Mouse (Mus musculus): ENCODE results near the gene Slc9a8. TPM values are rescaled to one million over a fixed set of nuclear protein-coding genes. Genes with fewer than 3 reads are reported as not detected.

Gene Slc9a8
- polyA plus RNA-seq, 1 experiment from 2014 or later = 18.7 TPM

- Histone ChIP-seq H3K4me3 (no peak overlapping the region), H3K4me1 (peaks cover 10% of the 10 kb centered on the region), H3K9me3 (no peaks in the 10 kb centered on the region; the same call in 1 of the 2 replicates), H3K4me2 (no peak overlapping the region), H3K27ac (replicated peaks) (no peak overlapping the region), H3K27me3 (replicated peaks) (no peaks in the 10 kb centered on the region), H3K36me3 (no peaks in the 10 kb centered on the region), H3K9ac (no peak overlapping the region)
- no peak for ATAC-seq (ENCODE audit: extremely low read depth, insufficient number of reproducible peaks, low FRiP score, low TSS enrichment)
- WGBS = 64% methylated on average over 9 of the region's 9 CpGs
These were observed 5.4 kb upstream of the Slc9a8 start for GRCm38 (mm10) chr2:167415970-167416563.

GRCm38 (mm10) chr2:167417048-167417447 lies 4.5 kb upstream of the Slc9a8 start:
- no peak overlapping the region for H3K27ac ChIP-seq (replicated peaks)
- no peak for ATAC-seq (ENCODE audit: extremely low read depth, insufficient number of reproducible peaks, low FRiP score, low TSS enrichment)

GRCm38 (mm10) chr2:167417694-167418093 lies 3.8 kb upstream of the Slc9a8 start:
- H3K9me3 ChIP-seq = no peaks in the 10 kb centered on the region; the same call in 1 of the 2 replicates
- H3K4me1 ChIP-seq = peaks cover 17% of the 10 kb centered on the region
- no peak overlapping the region for H3K4me3 ChIP-seq
- no peaks in the 10 kb centered on the region for H3K27me3 ChIP-seq (replicated peaks)
- H3K36me3 ChIP-seq = no peaks in the 10 kb centered on the region
- no peak for ATAC-seq (ENCODE audit: extremely low read depth, insufficient number of reproducible peaks, low FRiP score, low TSS enrichment)
- WGBS = 37% methylated on average over 4 of the region's 4 CpGs
- H3K9ac ChIP-seq = no peak overlapping the region
- H3K4me2 ChIP-seq = no peak overlapping the region
- no peak overlapping the region for H3K27ac ChIP-seq (replicated peaks)

More at GRCm38 (mm10) chr2:167417048-167417447, 4.5 kb upstream of the Slc9a8 start:
- H3K4me2 ChIP-seq = no peak overlapping the region
- H3K4me1 ChIP-seq = peaks cover 10% of the 10 kb centered on the region
- WGBS = 77% methylated on average over 3 of the region's 3 CpGs
- H3K4me3 ChIP-seq = no peak overlapping the region
- H3K27me3 ChIP-seq (replicated peaks) = no peaks in the 10 kb centered on the region
- no peaks in the 10 kb centered on the region for H3K36me3 ChIP-seq
- no peak overlapping the region for H3K9ac ChIP-seq
- no peaks in the 10 kb centered on the region; the same call in 1 of the 2 replicates for H3K9me3 ChIP-seq

GRCm38 (mm10) chr2:167419204-167419603 lies 2.3 kb upstream of the Slc9a8 start:
- H3K36me3 ChIP-seq = peaks cover 6% of the 10 kb centered on the region
- no peaks in the 10 kb centered on the region; the same call in 1 of the 2 replicates for H3K9me3 ChIP-seq
- 31% methylated on average over 1 of the region's 1 CpGs for WGBS
- H3K27ac ChIP-seq (replicated peaks) = no peak overlapping the region
- no peak overlapping the region for H3K9ac ChIP-seq
- H3K4me2 ChIP-seq = no peak overlapping the region
- no peaks in the 10 kb centered on the region for H3K27me3 ChIP-seq (replicated peaks)
- ATAC-seq (ENCODE audit: extremely low read depth, insufficient number of reproducible peaks, low FRiP score, low TSS enrichment) = no peak
- H3K4me3 ChIP-seq = no peak overlapping the region
- peaks cover 23% of the 10 kb centered on the region for H3K4me1 ChIP-seq

- Histone ChIP-seq H3K4me1 (peaks cover 28% of the 10 kb centered on the region), H3K4me3 (peak overlapping the region; percentile 76), H3K27me3 (replicated peaks) (no peaks in the 10 kb centered on the region), H3K27ac (replicated peaks) (peak overlapping the region; percentile 96), H3K36me3 (peaks cover 22% of the 10 kb centered on the region), H3K4me2 (peak overlapping the region; percentile 85), H3K9ac (peak overlapping the region; percentile 91), H3K9me3 (no peaks in the 10 kb centered on the region; the same call in 1 of the 2 replicates)
- no peak for ATAC-seq (ENCODE audit: extremely low read depth, insufficient number of reproducible peaks, low FRiP score, low TSS enrichment)
- WGBS = 16% methylated on average over 10 of the region's 10 CpGs
These were observed 686 bp upstream of the Slc9a8 start for GRCm38 (mm10) chr2:167420811-167421241.

- Histone ChIP-seq H3K36me3 (peaks cover 35% of the 10 kb centered on the region), H3K9me3 (no peaks in the 10 kb centered on the region; the same call in 1 of the 2 replicates), H3K27ac (replicated peaks) (peak overlapping the region; percentile 96), H3K27me3 (replicated peaks) (no peaks in the 10 kb centered on the region), H3K4me3 (peak overlapping the region; percentile 76), H3K4me1 (peaks cover 33% of the 10 kb centered on the region), H3K9ac (peak overlapping the region; percentile 91), H3K4me2 (peak overlapping the region; percentile 85)
- WGBS = 6% methylated on average over 11 of the region's 11 CpGs
- no peak for ATAC-seq (ENCODE audit: extremely low read depth, insufficient number of reproducible peaks, low FRiP score, low TSS enrichment)
These were observed 598 bp downstream of the Slc9a8 start for GRCm38 (mm10) chr2:167422150-167422470.

- Histone ChIP-seq H3K4me3 (no peak overlapping the region), H3K4me2 (peak overlapping the region; percentile 85; the same call in 1 of the 2 replicates), H3K27ac (replicated peaks) (no peak overlapping the region), H3K36me3 (peaks cover 45% of the 10 kb centered on the region), H3K27me3 (replicated peaks) (no peaks in the 10 kb centered on the region), H3K9ac (peak overlapping the region; percentile 91; the same call in 1 of the 2 replicates), H3K9me3 (no peaks in the 10 kb centered on the region; the same call in 1 of the 2 replicates), H3K4me1 (peaks cover 33% of the 10 kb centered on the region)
- WGBS = 89% methylated on average over 5 of the region's 5 CpGs
- no peak for ATAC-seq (ENCODE audit: extremely low read depth, insufficient number of reproducible peaks, low FRiP score, low TSS enrichment)
These were observed 1.6 kb downstream of the Slc9a8 start for GRCm38 (mm10) chr2:167423031-167423611.

GRCm38 (mm10) chr2:167424040-167424439 lies 2.5 kb downstream of the Slc9a8 start:
- Histone ChIP-seq H3K9ac (0 out of 2 replicates have a peak overlapping the region, but pooled peaks have one; percentile 50), H3K27ac (replicated peaks) (no peak overlapping the region), H3K27me3 (replicated peaks) (no peaks in the 10 kb centered on the region), H3K9me3 (no peaks in the 10 kb centered on the region; the same call in 1 of the 2 replicates), H3K4me1 (peaks cover 33% of the 10 kb centered on the region), H3K36me3 (peaks cover 50% of the 10 kb centered on the region), H3K4me3 (no peak overlapping the region), H3K4me2 (no peak overlapping the region)
- no peak for ATAC-seq (ENCODE audit: extremely low read depth, insufficient number of reproducible peaks, low FRiP score, low TSS enrichment)
- 83% methylated on average over 9 of the region's 9 CpGs for WGBS

GRCm38 (mm10) chr2:167424516-167424915 lies 3.0 kb downstream of the Slc9a8 start:
- Histone ChIP-seq H3K27me3 (replicated peaks) (no peaks in the 10 kb centered on the region), H3K4me1 (peaks cover 33% of the 10 kb centered on the region), H3K27ac (replicated peaks) (no peak overlapping the region), H3K4me2 (no peak overlapping the region), H3K9ac (peak overlapping the region; percentile 50; the same call in 1 of the 2 replicates), H3K36me3 (peaks cover 55% of the 10 kb centered on the region), H3K4me3 (no peak overlapping the region), H3K9me3 (no peaks in the 10 kb centered on the region)
- 95% methylated on average over 3 of the region's 3 CpGs for WGBS
- ATAC-seq (ENCODE audit: extremely low read depth, insufficient number of reproducible peaks, low FRiP score, low TSS enrichment) = no peak

- no peaks in the 10 kb centered on the region for H3K27me3 ChIP-seq (replicated peaks)
- H3K36me3 ChIP-seq = peaks cover 59% of the 10 kb centered on the region
- peaks cover 29% of the 10 kb centered on the region for H3K4me1 ChIP-seq
- no peak overlapping the region for H3K4me3 ChIP-seq
- H3K9me3 ChIP-seq = no peaks in the 10 kb centered on the region
- H3K4me2 ChIP-seq = no peak overlapping the region
- ATAC-seq (ENCODE audit: extremely low read depth, insufficient number of reproducible peaks, low FRiP score, low TSS enrichment) = no peak
- no peak overlapping the region for H3K9ac ChIP-seq
- WGBS = 67% methylated on average over 6 of the region's 6 CpGs
- H3K27ac ChIP-seq (replicated peaks) = no peak overlapping the region
These were observed 3.9 kb downstream of the Slc9a8 start for GRCm38 (mm10) chr2:167425407-167425806.

GRCm38 (mm10) chr2:167429596-167429995 lies 8.1 kb downstream of the Slc9a8 start:
- H3K4me1 ChIP-seq = peaks cover 10% of the 10 kb centered on the region; the same call in 1 of the 2 replicates
- H3K36me3 ChIP-seq = peaks cover 82% of the 10 kb centered on the region
- no peak for ATAC-seq (ENCODE audit: extremely low read depth, insufficient number of reproducible peaks, low FRiP score, low TSS enrichment)
- no peak overlapping the region for H3K4me2 ChIP-seq
- H3K9ac ChIP-seq = no peak overlapping the region
- no peak overlapping the region for H3K4me3 ChIP-seq
- H3K9me3 ChIP-seq = no peaks in the 10 kb centered on the region
- 91% methylated on average over 5 of the region's 5 CpGs for WGBS
- no peak overlapping the region for H3K27ac ChIP-seq (replicated peaks)
- no peaks in the 10 kb centered on the region for H3K27me3 ChIP-seq (replicated peaks)
